In the genomic region with DNA sequence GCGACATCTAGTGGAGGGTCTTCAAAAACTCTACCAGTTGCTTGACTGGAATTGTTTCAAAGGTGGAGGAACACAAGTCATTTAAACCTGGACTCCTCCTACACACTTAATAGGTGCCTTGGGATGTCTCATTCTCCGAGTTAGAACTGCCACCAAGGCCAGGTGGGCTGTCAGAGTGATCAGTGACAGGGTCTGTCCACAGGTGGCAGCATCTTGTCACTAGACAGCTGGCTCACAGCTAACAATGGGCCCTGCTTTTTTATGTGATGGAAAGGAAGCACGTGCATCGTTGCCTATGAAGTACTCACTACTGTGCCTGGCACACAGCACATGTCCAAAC, we compare ENCODE assay signal across 10 mouse cellular contexts.
DNase-seq lines count a peak whose midpoint lies in the region; ATAC-seq and TF ChIP-seq lines count a peak whose summit lies in the region.
"Had no signal": no experiment of that assay in that cellular context is flagged by ENCODE, and none has a peak within 500 bp of the region (broad histone marks: within the 10 kb centered on the region; RNA-seq: fewer than 3 reads in every experiment).

No protein-coding gene starts in this region.

- no peak overlapping the region for H3K4me3 ChIP-seq in forebrain, embryonic 15.5 days
- no peak overlapping the region for H3K4me3 ChIP-seq in forebrain, embryonic 13.5 days
- no peak overlapping the region for H3K4me3 ChIP-seq in limb, embryonic 11.5 days (ENCODE audit: low read depth, low read length)
- no peak overlapping the region for H3K4me3 ChIP-seq in limb, embryonic 10.5 days
- no peak overlapping the region for H3K4me3 ChIP-seq in E14TG2a.4 (replicated peaks; ENCODE audit: low read length)
- no peak overlapping the region for H3K4me3 ChIP-seq in hindbrain, embryonic 15.5 days
- H3K4me3 ChIP-seq: liver, embryonic 15.5 days had no signal

- peak; percentile 69 for DNase-seq in limb, embryonic 11.5 days (ENCODE audit: low spot score)
- no peak for DNase-seq in limb, embryonic 10.5 days (ENCODE audit: low spot score)
- DNase-seq in urinary bladder, postnatal 14 days (ENCODE audit: low spot score) = no peak

- no peak overlapping the region for H3K4me2 ChIP-seq in forebrain, embryonic 15.5 days (replicated peaks)
- H3K4me2 ChIP-seq in forebrain, embryonic 13.5 days = no peak overlapping the region
- H3K4me2 ChIP-seq in limb, embryonic 11.5 days (ENCODE audit: low read depth, severe bottlenecking) = no peak overlapping the region
- no peak overlapping the region for H3K4me2 ChIP-seq in hindbrain, embryonic 15.5 days
- H3K4me2 ChIP-seq: liver, embryonic 15.5 days had no signal

- H3K27ac ChIP-seq in forebrain, embryonic 15.5 days (replicated peaks) = no peak overlapping the region; the same call in 1 of the 2 replicates
- no peak overlapping the region; the same call in 1 of the 2 replicates for H3K27ac ChIP-seq in forebrain, embryonic 13.5 days
- no peak overlapping the region for H3K27ac ChIP-seq in limb, embryonic 11.5 days (replicated peaks; ENCODE audit: low read depth, low read length)
- no peak overlapping the region; the same call in 1 of the 2 replicates for H3K27ac ChIP-seq in limb, embryonic 10.5 days
- H3K27ac ChIP-seq in hindbrain, embryonic 15.5 days (replicated peaks) = no peak overlapping the region; the same call in 1 of the 2 replicates
- H3K27ac ChIP-seq: liver, embryonic 15.5 days had no signal

- H3K9ac ChIP-seq in forebrain, embryonic 15.5 days (replicated peaks) = no peak overlapping the region
- H3K9ac ChIP-seq in forebrain, embryonic 13.5 days = no peak overlapping the region
- no peak overlapping the region for H3K9ac ChIP-seq in limb, embryonic 11.5 days (ENCODE audit: low read length)
- H3K9ac ChIP-seq in hindbrain, embryonic 15.5 days = no peak overlapping the region
- H3K9ac ChIP-seq: liver, embryonic 15.5 days had no signal

- H3K36me3 ChIP-seq in forebrain, embryonic 15.5 days = peaks cover 38% of the 10 kb centered on the region
- H3K36me3 ChIP-seq in forebrain, embryonic 13.5 days (ENCODE audit: poor library complexity, severe bottlenecking) = peaks cover 57% of the 10 kb centered on the region
- peaks cover 9% of the 10 kb centered on the region; the same call in 1 of the 2 replicates for H3K36me3 ChIP-seq in limb, embryonic 11.5 days (ENCODE audit: control insufficient read depth, insufficient read depth, low read length)
- peaks cover 66% of the 10 kb centered on the region for H3K36me3 ChIP-seq in limb, embryonic 10.5 days
- peaks cover 62% of the 10 kb centered on the region for H3K36me3 ChIP-seq in E14TG2a.4 (ENCODE audit: insufficient read depth, low read length)
- H3K36me3 ChIP-seq in hindbrain, embryonic 15.5 days = 0 out of 2 replicates have a peak, but pooled peaks cover 4% of the 10 kb centered on the region

- peak; percentile 53 for ATAC-seq in forebrain, embryonic 15.5 days (replicated peaks)
- ATAC-seq in forebrain, embryonic 13.5 days = no peak; the same call in 1 of the 2 replicates
- no peak; the same call in 1 of the 2 replicates for ATAC-seq in limb, embryonic 11.5 days (ENCODE audit: insufficient number of reproducible peaks, low FRiP score, low TSS enrichment, low read depth)
- ATAC-seq in hindbrain, embryonic 15.5 days (ENCODE audit: low FRiP score, low read depth) = peak; percentile 10
- no peak for ATAC-seq in megakaryocyte-erythroid progenitor cell, adult 5-6 weeks (replicated peaks; ENCODE audit: low FRiP score, low TSS enrichment, poor library complexity, severe bottlenecking)

- TF ChIP-seq CTCF in E14TG2a.4 (conservative IDR thresholded peaks at IDR 0.05; ENCODE audit: low read length) = peak; percentile 43; the same call in 1 of the 2 replicates

- H3K9me3 ChIP-seq in forebrain, embryonic 15.5 days = no peaks in the 10 kb centered on the region
- H3K9me3 ChIP-seq in forebrain, embryonic 13.5 days (replicated peaks) = no peaks in the 10 kb centered on the region
- H3K9me3 ChIP-seq in limb, embryonic 11.5 days (ENCODE audit: control insufficient read depth, low read length) = no peaks in the 10 kb centered on the region
- no peaks in the 10 kb centered on the region for H3K9me3 ChIP-seq in limb, embryonic 10.5 days (replicated peaks)
- H3K9me3 ChIP-seq in E14TG2a.4 (ENCODE audit: low read length) = no peaks in the 10 kb centered on the region
- H3K9me3 ChIP-seq in hindbrain, embryonic 15.5 days = no peaks in the 10 kb centered on the region
- H3K9me3 ChIP-seq: G1E; liver, embryonic 15.5 days had no signal

- no peaks in the 10 kb centered on the region for H3K27me3 ChIP-seq in forebrain, embryonic 15.5 days
- no peaks in the 10 kb centered on the region for H3K27me3 ChIP-seq in forebrain, embryonic 13.5 days
- no peaks in the 10 kb centered on the region for H3K27me3 ChIP-seq in limb, embryonic 11.5 days (ENCODE audit: control insufficient read depth, insufficient read depth, low read length)
- no peaks in the 10 kb centered on the region for H3K27me3 ChIP-seq in limb, embryonic 10.5 days (ENCODE audit: low read depth, poor library complexity, severe bottlenecking)
- peaks cover 6% of the 10 kb centered on the region for H3K27me3 ChIP-seq in E14TG2a.4 (ENCODE audit: insufficient read depth, low read length)
- no peaks in the 10 kb centered on the region for H3K27me3 ChIP-seq in hindbrain, embryonic 15.5 days
- H3K27me3 ChIP-seq: liver, embryonic 15.5 days had no signal

- WGBS in forebrain, embryonic 15.5 days = 24% methylated on average over 4 of the region's 4 CpGs
- WGBS in forebrain, embryonic 13.5 days = 43% methylated on average over 4 of the region's 4 CpGs
- WGBS in limb, embryonic 11.5 days = 50% methylated on average over 4 of the region's 4 CpGs
- WGBS in limb, embryonic 10.5 days = 52% methylated on average over 4 of the region's 4 CpGs
- WGBS in hindbrain, embryonic 15.5 days = 31% methylated on average over 4 of the region's 4 CpGs

- H3K4me1 ChIP-seq in forebrain, embryonic 15.5 days = peaks cover 10% of the 10 kb centered on the region
- peaks cover 12% of the 10 kb centered on the region; the same call in 1 of the 2 replicates for H3K4me1 ChIP-seq in forebrain, embryonic 13.5 days
- H3K4me1 ChIP-seq in limb, embryonic 11.5 days (ENCODE audit: control insufficient read depth, insufficient read depth, low read length) = peaks cover 38% of the 10 kb centered on the region
- H3K4me1 ChIP-seq in limb, embryonic 10.5 days = peaks cover 64% of the 10 kb centered on the region
- H3K4me1 ChIP-seq in E14TG2a.4 (replicated peaks; ENCODE audit: low read depth, low read length) = peaks cover 31% of the 10 kb centered on the region
- peaks cover 12% of the 10 kb centered on the region; the same call in 1 of the 2 replicates for H3K4me1 ChIP-seq in hindbrain, embryonic 15.5 days (replicated peaks)
- H3K4me1 ChIP-seq: liver, embryonic 15.5 days had no signal

Comparison
In these comparisons a context has a peak if more than half of its experiments do, and no peak if none do; other contexts are left out.
1. ATAC-seq: peak in forebrain, embryonic 15.5 days (single experiment) and hindbrain, embryonic 15.5 days (single experiment); none in forebrain, embryonic 13.5 days (single experiment), limb, embryonic 11.5 days (single experiment) and megakaryocyte-erythroid progenitor cell, adult 5-6 weeks (single experiment).